Mouse (Mus musculus): Measurements from ENCODE around the gene Ttf2. TPM values are rescaled to one million over a fixed set of nuclear protein-coding genes. Genes with fewer than 3 reads are reported as not detected.

The Ttf2 gene
- polyA plus RNA-seq, 1 experiment = not detected

DNA sequence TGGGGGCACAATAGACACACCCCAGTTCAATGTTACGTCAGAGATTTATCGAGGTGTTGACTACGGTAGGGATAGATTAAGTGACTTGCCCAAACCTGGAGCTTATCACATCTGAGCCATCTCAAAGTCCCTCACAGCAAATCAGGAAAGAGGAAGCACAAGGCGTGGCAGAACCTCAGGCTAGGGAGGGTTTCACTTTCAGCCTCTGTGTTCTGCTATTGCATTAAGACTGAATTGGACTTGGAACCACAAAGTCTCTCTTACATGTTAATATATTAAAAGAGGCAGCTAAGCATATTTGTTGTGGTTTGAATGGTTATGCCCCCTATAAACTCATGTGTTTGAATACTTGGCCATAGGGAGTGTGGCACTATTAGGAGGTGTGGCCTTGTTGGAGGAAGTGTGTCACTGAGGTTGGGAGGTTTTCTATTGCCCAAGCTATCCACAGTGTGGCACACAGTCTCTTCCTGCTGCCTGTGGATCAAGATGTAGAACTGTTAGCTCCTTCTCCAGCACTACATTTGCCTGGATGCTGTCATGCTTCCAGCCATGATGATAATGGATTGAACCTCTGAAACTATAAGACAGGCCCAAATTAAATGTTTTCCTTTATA, 41.2 kb upstream of the Ttf2 start:
- Histone ChIP-seq H3K4me3 (ENCODE audit: insufficient read depth, low read depth, low read length) (no peak overlapping the region), H3K4me1 (ENCODE audit: control insufficient read depth, insufficient read depth, low read length) (no peaks in the 10 kb centered on the region; the same call in 1 of the 2 replicates), H3K27ac (ENCODE audit: insufficient read depth, low read depth, low read length) (no peak overlapping the region)
- TF ChIP-seq CTCF (IDR thresholded peaks at IDR 0.05; ENCODE audit: insufficient read depth, low read depth, low read length) (no peak), POLR2A (IDR thresholded peaks at IDR 0.05; ENCODE audit: insufficient read depth, low read depth, low read length) (no peak)
- WGBS = 97% methylated on average over 4 of the region's 4 CpGs

DNA sequence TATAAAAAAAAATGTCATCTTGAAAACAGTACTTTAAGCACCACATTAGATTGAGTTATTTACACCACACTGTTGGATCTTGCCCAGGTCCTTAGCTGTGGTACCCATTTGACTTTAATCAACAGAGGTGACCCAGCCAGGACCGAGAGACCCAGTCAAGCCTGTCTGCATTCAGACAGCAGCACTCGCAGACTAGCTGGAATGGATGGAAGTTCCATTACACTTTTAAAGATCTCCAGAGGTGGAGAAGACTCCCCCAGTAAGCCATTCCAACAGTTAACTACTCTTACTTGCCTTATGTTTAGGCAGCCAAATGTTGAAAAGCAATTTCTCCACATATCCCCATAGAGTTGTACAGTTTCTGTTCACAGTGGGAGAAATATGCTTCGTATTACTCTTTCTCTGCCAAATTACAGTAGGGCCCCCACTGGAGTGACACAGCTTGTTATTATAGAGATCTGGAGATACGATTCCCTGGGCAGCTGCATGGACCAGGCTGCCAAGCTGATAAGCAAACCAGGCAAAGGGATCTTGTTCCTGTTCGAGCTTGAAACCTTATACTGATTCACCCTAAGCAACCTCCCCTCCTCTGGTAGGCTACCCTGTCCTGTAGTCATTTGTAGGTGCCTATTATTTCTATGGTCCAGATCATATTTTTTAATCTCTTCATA, 37.8 kb upstream of the Ttf2 start:
- Histone ChIP-seq H3K4me3 (ENCODE audit: insufficient read depth, low read depth, low read length) (no peak overlapping the region), H3K27ac (ENCODE audit: insufficient read depth, low read depth, low read length) (no peak overlapping the region), H3K4me1 (ENCODE audit: control insufficient read depth, insufficient read depth, low read length) (no peaks in the 10 kb centered on the region)
- 55% methylated on average over 5 of the region's 5 CpGs for WGBS
- TF ChIP-seq CTCF (IDR thresholded peaks at IDR 0.05; ENCODE audit: insufficient read depth, low read depth, low read length) (no peak), POLR2A (IDR thresholded peaks at IDR 0.05; ENCODE audit: insufficient read depth, low read depth, low read length) (no peak)

DNA sequence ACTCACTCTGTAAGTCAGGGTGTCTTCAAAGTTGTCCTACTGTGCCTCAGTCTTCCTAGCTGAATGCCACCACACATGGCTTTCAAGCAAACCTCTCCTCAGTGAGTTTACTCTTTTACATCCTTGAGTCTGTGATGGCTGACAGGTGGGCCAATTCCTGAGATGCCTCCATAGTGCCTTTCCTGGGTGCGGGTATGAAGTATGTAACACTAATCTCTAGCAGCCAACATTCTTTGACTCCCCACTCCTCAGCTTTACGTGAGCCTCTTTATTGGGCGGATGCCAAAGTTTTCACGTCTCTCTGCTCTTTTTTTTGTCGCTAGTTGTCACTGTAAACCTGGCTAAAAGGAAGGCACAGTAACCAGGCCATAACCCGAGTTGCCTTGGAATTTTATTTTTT, 35.9 kb upstream of the Ttf2 start:
- 87% methylated on average over 6 of the region's 6 CpGs for WGBS
- Histone ChIP-seq H3K4me1 (ENCODE audit: control insufficient read depth, insufficient read depth, low read length) (no peaks in the 10 kb centered on the region), H3K27ac (ENCODE audit: insufficient read depth, low read depth, low read length) (no peak overlapping the region), H3K4me3 (ENCODE audit: insufficient read depth, low read depth, low read length) (no peak overlapping the region)
- TF ChIP-seq CTCF (IDR thresholded peaks at IDR 0.05; ENCODE audit: insufficient read depth, low read depth, low read length) = no peak
- TF ChIP-seq POLR2A (IDR thresholded peaks at IDR 0.05; ENCODE audit: insufficient read depth, low read depth, low read length) = no peak

DNA sequence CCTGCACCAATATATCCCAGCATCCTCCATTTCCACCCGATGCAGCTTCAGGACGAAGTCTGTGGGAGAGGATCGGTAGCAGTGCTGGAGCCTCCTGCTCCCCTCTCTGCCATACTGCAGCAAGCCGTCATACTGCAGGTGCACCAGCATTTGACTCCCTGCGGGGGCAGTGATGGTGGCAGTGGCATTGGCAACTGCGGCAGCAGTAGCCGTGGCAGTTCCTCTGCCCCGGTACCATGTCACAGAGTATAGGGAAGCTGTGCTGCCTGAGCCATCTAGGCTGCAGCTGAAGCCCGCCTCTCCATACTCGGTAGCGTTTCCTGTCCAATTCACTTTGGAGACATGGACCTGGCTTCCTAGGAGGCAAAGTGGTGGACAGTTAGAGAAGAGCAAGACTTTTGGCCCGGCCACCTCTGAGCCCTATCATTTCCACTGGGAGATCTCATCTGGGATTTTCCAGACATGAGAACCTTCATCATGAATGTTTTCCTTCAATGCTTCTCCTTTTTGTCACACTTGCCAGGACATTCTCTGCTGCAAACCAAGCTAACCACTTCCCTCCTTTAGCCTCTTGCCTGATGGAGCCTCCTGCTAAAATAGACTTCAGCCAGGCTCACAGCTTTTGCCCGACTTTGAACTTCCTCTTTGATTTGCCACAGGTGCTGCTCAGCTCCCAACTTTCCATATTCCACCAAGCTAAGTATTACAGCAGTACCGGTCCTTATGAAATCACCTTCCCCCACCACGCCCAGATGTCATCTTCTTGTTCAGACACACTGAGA, 34.3 kb upstream of the Ttf2 start:
- Histone ChIP-seq H3K27ac (ENCODE audit: insufficient read depth, low read depth, low read length) (no peak overlapping the region), H3K4me1 (ENCODE audit: control insufficient read depth, insufficient read depth, low read length) (peaks cover 4% of the 10 kb centered on the region; the same call in 1 of the 2 replicates), H3K4me3 (ENCODE audit: insufficient read depth, low read depth, low read length) (no peak overlapping the region)
- TF ChIP-seq CTCF (IDR thresholded peaks at IDR 0.05; ENCODE audit: insufficient read depth, low read depth, low read length) (no peak), POLR2A (IDR thresholded peaks at IDR 0.05; ENCODE audit: insufficient read depth, low read depth, low read length) (no peak)
- WGBS = 89% methylated on average over 15 of the region's 15 CpGs

DNA sequence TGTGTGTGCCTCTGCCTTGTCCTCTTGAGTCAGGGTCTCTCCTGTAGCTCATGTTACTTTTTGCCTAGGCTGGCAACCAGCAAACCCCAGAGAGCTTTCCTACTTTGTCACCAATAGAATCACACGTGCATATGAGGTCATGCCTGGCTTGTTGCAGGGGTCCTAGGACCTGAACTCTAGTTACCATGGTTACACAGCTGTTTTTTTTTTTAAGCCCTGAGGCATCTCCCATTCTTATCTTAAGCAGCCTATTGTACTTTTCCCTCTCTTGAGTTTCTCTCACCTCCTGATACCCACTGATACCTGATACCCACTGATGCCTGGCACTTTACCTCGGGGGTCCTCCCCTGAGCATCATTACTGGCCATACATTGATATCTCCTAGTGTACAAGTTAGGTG, 30.3 kb upstream of the Ttf2 start:
- no peak overlapping the region for H3K4me3 ChIP-seq (ENCODE audit: insufficient read depth, low read depth, low read length)
- WGBS = 55% methylated on average over 2 of the region's 2 CpGs

DNA sequence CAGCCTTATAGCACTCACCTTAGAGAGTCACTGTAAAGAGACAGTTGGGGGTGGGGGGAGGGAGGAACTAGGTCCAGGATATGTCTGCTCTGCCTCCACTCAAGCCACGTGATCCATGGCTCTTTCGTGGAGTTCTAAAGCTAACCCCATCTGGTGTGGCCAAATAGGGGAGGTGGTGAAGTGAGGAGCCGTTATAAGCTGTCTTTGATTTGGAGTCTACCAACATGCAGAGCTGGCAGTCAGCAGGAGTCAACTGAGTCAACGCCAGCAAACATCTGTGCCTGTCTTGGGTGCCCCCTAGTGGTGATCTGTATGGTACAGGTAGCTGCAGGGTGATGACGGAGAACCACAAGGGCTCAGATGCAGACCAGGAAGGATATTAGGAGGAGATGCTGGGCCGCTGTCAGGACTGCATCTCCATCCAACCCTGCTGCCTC, 29.5 kb upstream of the Ttf2 start:
- WGBS = 44% methylated on average over 6 of the region's 6 CpGs
- no peak for TF ChIP-seq POLR2A (IDR thresholded peaks at IDR 0.05; ENCODE audit: insufficient read depth, low read depth, low read length)
- peak; percentile 42; the same call in 1 of the 2 replicates for TF ChIP-seq CTCF (IDR thresholded peaks at IDR 0.05; ENCODE audit: insufficient read depth, low read depth, low read length)
- Histone ChIP-seq H3K4me3 (ENCODE audit: insufficient read depth, low read depth, low read length) (no peak overlapping the region), H3K4me1 (ENCODE audit: control insufficient read depth, insufficient read depth, low read length) (peaks cover 12% of the 10 kb centered on the region), H3K27ac (ENCODE audit: insufficient read depth, low read depth, low read length) (no peak overlapping the region)

More for the DNA sequence above, 30.3 kb upstream of the Ttf2 start:
- Histone ChIP-seq H3K27ac (ENCODE audit: insufficient read depth, low read depth, low read length) (no peak overlapping the region), H3K4me1 (ENCODE audit: control insufficient read depth, insufficient read depth, low read length) (peaks cover 8% of the 10 kb centered on the region)
- TF ChIP-seq POLR2A (IDR thresholded peaks at IDR 0.05; ENCODE audit: insufficient read depth, low read depth, low read length) (no peak), CTCF (IDR thresholded peaks at IDR 0.05; ENCODE audit: insufficient read depth, low read depth, low read length) (no peak)

DNA sequence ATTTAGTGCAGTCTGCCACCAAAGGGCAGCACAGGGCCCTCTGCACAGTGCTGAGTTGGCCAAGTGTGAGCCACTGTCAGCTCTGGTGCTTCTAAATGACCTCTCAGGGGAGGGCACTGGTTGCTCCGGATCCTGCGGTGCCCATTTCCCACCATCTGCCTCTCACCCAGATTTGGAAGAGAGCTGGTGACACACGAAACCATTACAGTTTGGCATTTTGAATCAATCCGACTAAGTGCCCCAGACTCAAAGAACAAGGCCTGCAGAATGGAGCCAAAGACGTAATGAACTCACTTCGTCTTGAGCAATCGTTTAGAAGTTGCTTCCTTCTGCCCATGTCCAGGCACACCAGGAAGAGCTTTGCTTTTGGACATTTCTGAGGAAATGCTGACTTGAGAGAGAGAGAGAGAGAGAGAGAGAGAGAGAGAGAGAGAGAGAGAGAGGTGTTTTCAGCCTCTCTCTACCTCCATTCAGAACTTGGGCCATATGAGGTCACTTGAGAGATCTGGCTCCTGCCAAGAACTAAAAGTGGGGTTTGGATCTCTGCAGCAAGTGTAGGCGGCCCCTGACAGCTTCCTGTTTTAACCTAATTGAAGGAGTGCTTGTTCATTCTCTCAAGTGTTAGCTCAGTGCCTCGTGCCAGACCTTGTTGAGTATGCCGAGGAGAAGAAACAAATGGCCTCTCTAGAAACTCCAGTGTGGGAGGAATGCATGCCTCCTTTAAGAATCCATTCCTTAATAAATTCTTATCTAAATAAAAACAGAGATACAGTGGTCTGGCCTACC, 28.5 kb upstream of the Ttf2 start:
- TF ChIP-seq CTCF (IDR thresholded peaks at IDR 0.05; ENCODE audit: insufficient read depth, low read depth, low read length) (no peak), POLR2A (IDR thresholded peaks at IDR 0.05; ENCODE audit: insufficient read depth, low read depth, low read length) (no peak)
- WGBS = 55% methylated on average over 10 of the region's 10 CpGs
- H3K4me3 ChIP-seq (ENCODE audit: insufficient read depth, low read depth, low read length) = no peak overlapping the region
- H3K4me1 ChIP-seq (ENCODE audit: control insufficient read depth, insufficient read depth, low read length) = peaks cover 18% of the 10 kb centered on the region
- H3K27ac ChIP-seq (ENCODE audit: insufficient read depth, low read depth, low read length) = no peak overlapping the region

DNA sequence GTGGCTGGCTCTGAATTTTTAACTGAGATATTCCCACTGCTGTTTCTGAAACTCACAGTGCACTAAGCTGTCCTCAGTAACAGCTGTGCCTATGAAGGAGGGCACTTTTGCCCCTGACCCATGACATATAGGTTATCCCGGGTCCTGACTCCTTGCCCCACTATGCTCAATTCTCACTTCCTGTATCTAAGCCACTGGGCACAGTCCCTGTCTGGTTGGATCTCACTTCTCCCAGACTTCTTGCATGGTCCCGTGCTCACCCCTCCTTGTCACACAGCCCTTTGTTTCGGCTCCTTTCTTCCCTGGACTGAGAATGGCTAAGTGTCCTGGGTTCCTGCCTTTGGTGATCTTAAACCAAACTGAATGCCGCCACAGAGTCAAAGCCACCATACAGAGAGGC, 24.8 kb upstream of the Ttf2 start:
- H3K27ac ChIP-seq (ENCODE audit: insufficient read depth, low read depth, low read length) = no peak overlapping the region
- TF ChIP-seq CTCF (IDR thresholded peaks at IDR 0.05; ENCODE audit: insufficient read depth, low read depth, low read length) (no peak), POLR2A (IDR thresholded peaks at IDR 0.05; ENCODE audit: insufficient read depth, low read depth, low read length) (no peak)
- 87% methylated on average over 4 of the region's 4 CpGs for WGBS
- no peak overlapping the region for H3K4me3 ChIP-seq (ENCODE audit: insufficient read depth, low read depth, low read length)
- peaks cover 18% of the 10 kb centered on the region for H3K4me1 ChIP-seq (ENCODE audit: control insufficient read depth, insufficient read depth, low read length)

Data from olfactory bulb, adult 2 months (tissue).